Mouse (Mus musculus) liver, embryonic 16.5 days (tissue): ENCODE results near the gene Sec24c. TPM values are rescaled to one million over a fixed set of nuclear protein-coding genes. Genes with fewer than 3 reads are reported as not detected.
A peak's percentile ranks its signal among the peaks of the same experiment; 100 is the strongest.

ENCODE experiments used
- ATAC-seq: fragments of 200-750 bp; cut with Nextera tagmentation; 2 replicates; pipeline ENCODE4 v1.8.0; 2017; ENCODE audit warnings: low read depth, mild to moderate bottlenecking, moderate number of reproducible peaks, moderate library complexity
- H3K27ac ChIP-seq: fragments of 300-500 bp; sonication (generic); 2 replicates; pipeline ENCODE4 v1.5.1; 2014; ENCODE audit warnings: mild to moderate bottlenecking, low read length
- H3K27me3 ChIP-seq: fragments of 300-500 bp; sonication (generic); 2 replicates; pipeline ENCODE4 v1.6.1; 2014; ENCODE audit warnings: low read depth, low read length, mixed read lengths; ENCODE audit not compliant: control insufficient read depth, insufficient read depth
- H3K36me3 ChIP-seq: fragments of 300-500 bp; sonication (generic); 2 replicates; pipeline ENCODE4 v1.6.1; 2014; ENCODE audit warnings: mild to moderate bottlenecking; ENCODE audit not compliant: control insufficient read depth, insufficient read depth
- H3K4me1 ChIP-seq: fragments of 300-500 bp; sonication (generic); 2 replicates; pipeline ENCODE4 v1.6.1; 2014; ENCODE audit warnings: low read depth, low read length, mixed read lengths; ENCODE audit not compliant: control insufficient read depth
- H3K4me2 ChIP-seq: fragments of 300-500 bp; sonication (generic); 2 replicates; pipeline ENCODE4 v1.6.1; 2014; ENCODE audit warnings: low read depth, low read length, mixed read lengths
- H3K4me3 ChIP-seq: fragments of 300-500 bp; sonication (generic); 2 replicates; pipeline ENCODE4 v1.5.1; 2014; ENCODE audit warnings: low read depth, mild to moderate bottlenecking, low read length
- H3K9ac ChIP-seq: fragments of 300-500 bp; sonication (generic); 2 replicates; pipeline ENCODE4 v1.6.1; 2014; ENCODE audit warnings: low read depth, low read length
- H3K9me3 ChIP-seq: fragments of 300-500 bp; sonication (generic); replicated peaks from 2 replicates; pipeline ENCODE4 v1.6.1; 2016; ENCODE audit warnings: low read length; ENCODE audit not compliant: control insufficient read depth
- WGBS: fragments of 180-500 bp; shearing (Covaris S2); extraction: QIAGEN DNeasy Blood & Tissue Kit; methylation state at CpG from one replicate; pipeline ENCODE4 v1.1.7; 2014; ENCODE audit not compliant: insufficient replicate concordance; 5-methylcytosine and 5-hydroxymethylcytosine counted together
- polyA plus RNA-seq: library from polyadenylated mRNA; unstranded; fragments of >200 nt; fragmentation: Nextera tagmentation; extraction: Ambion mirVana; gene quantifications from 2 replicates; pipeline ENCODE4 v1.2.1, GENCODE M21; 2015

The Sec24c gene
- polyA plus RNA-seq, 1 experiment from 2014 or later, result 46.0 TPM

- Histone ChIP-seq H3K27ac (no peak overlapping the region), H3K27me3 (no peaks in the 10 kb centered on the region), H3K4me1 (no peaks in the 10 kb centered on the region; the same call in 1 of the 2 replicates), H3K4me3 (no peak overlapping the region), H3K9me3 (no peaks in the 10 kb centered on the region), H3K36me3 (peaks cover 79% of the 10 kb centered on the region), H3K9ac (no peak overlapping the region), H3K4me2 (no peak overlapping the region)
- 81% methylated on average over 2 of the region's 2 CpGs for WGBS
- no peak for ATAC-seq
Observed at GRCm38 (mm10) chr14:20689009-20689408, 14.9 kb downstream of the Sec24c start.

- H3K27me3 ChIP-seq, result no peaks in the 10 kb centered on the region
- H3K9me3 ChIP-seq, result no peaks in the 10 kb centered on the region
- 85% methylated on average over 6 of the region's 6 CpGs for WGBS
- no peak overlapping the region for H3K4me3 ChIP-seq
- no peak overlapping the region for H3K9ac ChIP-seq
- no peak overlapping the region for H3K27ac ChIP-seq
- H3K36me3 ChIP-seq, result peaks cover 54% of the 10 kb centered on the region
- peaks cover 18% of the 10 kb centered on the region for H3K4me1 ChIP-seq
- no peak for ATAC-seq
- H3K4me2 ChIP-seq, result no peak overlapping the region
Observed at GRCm38 (mm10) chr14:20691772-20692171, 17.7 kb downstream of the Sec24c start.

GRCm38 (mm10) chr14:20693589-20694101 is 19.5 kb downstream of the Sec24c start:
- Histone ChIP-seq H3K4me1 (peaks cover 36% of the 10 kb centered on the region), H3K4me3 (no peak overlapping the region), H3K36me3 (peaks cover 42% of the 10 kb centered on the region), H3K9me3 (no peaks in the 10 kb centered on the region), H3K27ac (no peak overlapping the region; the same call in 1 of the 2 replicates), H3K4me2 (no peak overlapping the region), H3K27me3 (no peaks in the 10 kb centered on the region), H3K9ac (no peak overlapping the region)
- 75% methylated on average over 10 of the region's 10 CpGs for WGBS
- no peak for ATAC-seq

- peaks cover 40% of the 10 kb centered on the region for H3K4me1 ChIP-seq
- ATAC-seq, result no peak
- H3K36me3 ChIP-seq, result peaks cover 36% of the 10 kb centered on the region
- peak overlapping the region; percentile 87 for H3K4me2 ChIP-seq
- H3K27me3 ChIP-seq, result no peaks in the 10 kb centered on the region
- H3K4me3 ChIP-seq, result peak overlapping the region; percentile 93
- no peaks in the 10 kb centered on the region for H3K9me3 ChIP-seq
- 41% methylated on average over 13 of the region's 13 CpGs for WGBS
- peak overlapping the region; percentile 92 for H3K9ac ChIP-seq
- H3K27ac ChIP-seq, result peak overlapping the region; percentile 95
Observed at GRCm38 (mm10) chr14:20694185-20694883, 20.2 kb downstream of the Sec24c start.

GRCm38 (mm10) chr14:20694884-20695760 is 21.0 kb downstream of the Sec24c start, which contains the start of gene Fut11:
Gene Fut11 (plus strand): TSS chr14:20694968.
- H3K9me3 ChIP-seq, result no peaks in the 10 kb centered on the region
- no peaks in the 10 kb centered on the region for H3K27me3 ChIP-seq
- peak within 1 kb of the TSS; percentile 87 for H3K4me2 ChIP-seq
- peaks cover 40% of the 10 kb centered on the region for H3K4me1 ChIP-seq
- peak within 1 kb of the TSS; percentile 93 for H3K4me3 ChIP-seq
- peak within 1 kb of the TSS; percentile 95 for H3K27ac ChIP-seq
- ATAC-seq, result peak; percentile 82
- H3K9ac ChIP-seq, result peak within 1 kb of the TSS; percentile 92
- under 1% methylated on average over 109 of the region's 111 CpGs for WGBS
- peaks cover 29% of the 10 kb centered on the region for H3K36me3 ChIP-seq

GRCm38 (mm10) chr14:20695761-20696520 is 21.8 kb downstream of the Sec24c start:
- H3K9me3 ChIP-seq, result no peaks in the 10 kb centered on the region
- peak overlapping the region; percentile 93 for H3K4me3 ChIP-seq
- peak overlapping the region; percentile 92 for H3K9ac ChIP-seq
- H3K4me2 ChIP-seq, result peak overlapping the region; percentile 87
- no peaks in the 10 kb centered on the region for H3K27me3 ChIP-seq
- H3K36me3 ChIP-seq, result peaks cover 24% of the 10 kb centered on the region
- 23% methylated on average over 27 of the region's 27 CpGs for WGBS
- peaks cover 40% of the 10 kb centered on the region for H3K4me1 ChIP-seq
- peak overlapping the region; percentile 95 for H3K27ac ChIP-seq
- ATAC-seq, result no peak

GRCm38 (mm10) chr14:20696986-20697385 is 22.9 kb downstream of the Sec24c start:
- Histone ChIP-seq H3K27ac (0 out of 2 replicates have a peak overlapping the region, but pooled peaks have one; percentile 7), H3K9me3 (no peaks in the 10 kb centered on the region), H3K9ac (no peak overlapping the region), H3K4me1 (peaks cover 49% of the 10 kb centered on the region), H3K36me3 (peaks cover 15% of the 10 kb centered on the region), H3K27me3 (no peaks in the 10 kb centered on the region), H3K4me2 (peak overlapping the region; percentile 87), H3K4me3 (peak overlapping the region; percentile 4; the same call in 1 of the 2 replicates)
- ATAC-seq, result no peak
- WGBS, result 45% methylated on average over 1 of the region's 1 CpGs

GRCm38 (mm10) chr14:20698515-20698914 is 24.4 kb downstream of the Sec24c start:
- no peak overlapping the region for H3K4me2 ChIP-seq

More at GRCm38 (mm10) chr14:20698515-20698914, 24.4 kb downstream of the Sec24c start:
- WGBS, result 36% methylated on average over 2 of the region's 2 CpGs
- no peaks in the 10 kb centered on the region for H3K27me3 ChIP-seq
- H3K4me3 ChIP-seq, result no peak overlapping the region
- H3K27ac ChIP-seq, result 0 out of 2 replicates have a peak overlapping the region, but pooled peaks have one; percentile 8
- ATAC-seq, result no peak
- no peak overlapping the region for H3K9ac ChIP-seq
- peaks cover 3% of the 10 kb centered on the region for H3K36me3 ChIP-seq
- peaks cover 51% of the 10 kb centered on the region for H3K4me1 ChIP-seq
- no peaks in the 10 kb centered on the region for H3K9me3 ChIP-seq
